Mouse (Mus musculus): Measurements from ENCODE around the gene Cltb. TPM values are rescaled to one million over a fixed set of nuclear protein-coding genes. Genes with fewer than 3 reads are reported as not detected.
"Not testable (repeated sequence)": the region's sequence is repeated elsewhere in the genome, so short reads cannot be mapped to it uniquely, and the experiment has no call there.

The Cltb gene
- 100 to 1,000 TPM; 130 to 160 TPM for total RNA-seq (2021)
- long read RNA-seq, experiment 1, transcript Cltb-202 (5 exons, 2,186 nt), result major isoform, 100 of 195 reads
- long read RNA-seq, experiment 1, partial matches to known transcripts, result 2 of 195 reads
- long read RNA-seq, experiment 1, other reads (novel, unspliced or antisense), result 92 of 195 reads
- long read RNA-seq, experiment 2, transcript Cltb-202 (5 exons, 2,186 nt), result major isoform, 137 of 257 reads
- long read RNA-seq, experiment 2, partial matches to known transcripts, result 2 of 257 reads
- long read RNA-seq, experiment 2, other reads (novel, unspliced or antisense), result 117 of 257 reads

GRCm38 (mm10) chr13:54610972-54611754 is at the start of gene Cltb:
Gene Cltb (minus strand): TSS chr13:54611344.
- peak; percentile 96 for DNase-seq
- Histone ChIP-seq H3K4me3 (peak within 1 kb of the TSS; percentile 99), H3K27ac (peak within 1 kb of the TSS; percentile 98)
- intact Hi-C loops (cut with DNase I), result loop anchor here (5.0 kb wide), 1 partner anchor 81 kb away; the partner anchor contains the start of gene Rnf44
- TF ChIP-seq CTCF (IDR thresholded peaks at IDR 0.05), result no peak

GRCm38 (mm10) chr13:54660877-54661276 is 49.7 kb upstream of the Cltb start:
- H3K4me3 ChIP-seq, result no peak overlapping the region
- TF ChIP-seq CTCF (IDR thresholded peaks at IDR 0.05), result no peak
- DNase-seq, result no peak
- H3K27ac ChIP-seq, result no peak overlapping the region
- intact Hi-C loops (cut with DNase I), result no loop called here

GRCm38 (mm10) chr13:54650461-54650860 is 39.3 kb upstream of the Cltb start:
- TF ChIP-seq CTCF (IDR thresholded peaks at IDR 0.05), result no peak
- Histone ChIP-seq H3K4me3 (no peak overlapping the region), H3K27ac (no peak overlapping the region)
- intact Hi-C loops (cut with DNase I), result no loop called here
- no peak for DNase-seq

- intact Hi-C loops (cut with DNase I), result no loop called here
- no peak overlapping the region for H3K27ac ChIP-seq
- DNase-seq, result no peak
- no peak overlapping the region for H3K4me3 ChIP-seq
- no peak for TF ChIP-seq CTCF (IDR thresholded peaks at IDR 0.05)
Measured at GRCm38 (mm10) chr13:54635011-54635410, 23.9 kb upstream of the Cltb start.

GRCm38 (mm10) chr13:54632731-54633277 is 21.7 kb upstream of the Cltb start:
- H3K4me3 ChIP-seq, result no peak overlapping the region
- H3K27ac ChIP-seq, result no peak overlapping the region
- no peak for DNase-seq
- TF ChIP-seq CTCF (IDR thresholded peaks at IDR 0.05), result no peak
- intact Hi-C loops (cut with DNase I), result no loop called here

GRCm38 (mm10) chr13:54629128-54629527 is 18.0 kb upstream of the Cltb start:
- no peak for DNase-seq
- no peak for TF ChIP-seq CTCF (IDR thresholded peaks at IDR 0.05)
- Histone ChIP-seq H3K4me3 (no peak overlapping the region), H3K27ac (peak overlapping the region; percentile 46; the same call in 1 of the 2 replicates)
- intact Hi-C loops (cut with DNase I), result no loop called here

GRCm38 (mm10) chr13:54621960-54622521 is 10.9 kb upstream of the Cltb start:
- intact Hi-C loops (cut with DNase I), result loop anchor here (1.0 to 5.0 kb wide), 4 partner anchors 32 to 155 kb away; partner anchors contain the start of genes Higd2a, Nop16 and Thoc3
- no peak for DNase-seq
- peak overlapping the region; percentile 96 for H3K4me3 ChIP-seq
- TF ChIP-seq CTCF (IDR thresholded peaks at IDR 0.05), result no peak
- H3K27ac ChIP-seq, result peak overlapping the region; percentile 98

- DNase-seq, result peak; percentile 98
- Histone ChIP-seq H3K27ac (peak within 1 kb of the TSS; percentile 98), H3K4me3 (peak within 1 kb of the TSS; percentile 96)
- TF ChIP-seq CTCF (IDR thresholded peaks at IDR 0.05), result no peak; the same call in 1 of the 2 replicates
- intact Hi-C loops (cut with DNase I), result loop anchor here (1.0 to 5.0 kb wide), 4 partner anchors 31 to 154 kb away; partner anchors contain the start of genes Higd2a, Nop16 and Thoc3
Measured at GRCm38 (mm10) chr13:54621155-54621932, 10.2 kb upstream of the Cltb start, which contains the start of gene Faf2. Gene Faf2 (plus strand): TSS chr13:54621784.

GRCm38 (mm10) chr13:54616998-54617397 is 5.9 kb upstream of the Cltb start:
- no peak for TF ChIP-seq CTCF (IDR thresholded peaks at IDR 0.05)
- DNase-seq, result no peak
- no peak overlapping the region for H3K4me3 ChIP-seq
- no peak overlapping the region for H3K27ac ChIP-seq
- intact Hi-C loops (cut with DNase I), result no loop called here

GRCm38 (mm10) chr13:54616307-54616706 is 5.2 kb upstream of the Cltb start:
- intact Hi-C loops (cut with DNase I), result no loop called here
- no peak for DNase-seq
- no peak overlapping the region for H3K27ac ChIP-seq
- TF ChIP-seq CTCF (IDR thresholded peaks at IDR 0.05), result no peak
- H3K4me3 ChIP-seq, result no peak overlapping the region

- intact Hi-C loops (cut with DNase I), result loop anchor here (5.0 kb wide), 1 partner anchor 79 kb away; the partner anchor contains the start of gene Rnf44
- TF ChIP-seq CTCF (IDR thresholded peaks at IDR 0.05), result peak; percentile 32
- not testable (repeated sequence) for H3K27ac ChIP-seq, DNase-seq, H3K4me3 ChIP-seq
Measured at GRCm38 (mm10) chr13:54613141-54613540, 2.0 kb upstream of the Cltb start.

GRCm38 (mm10) chr13:54610613-54610971 is 552 bp downstream of the Cltb start:
- DNase-seq, result peak; percentile 67
- Histone ChIP-seq H3K27ac (peak overlapping the region; percentile 98), H3K4me3 (peak overlapping the region; percentile 99)
- intact Hi-C loops (cut with DNase I), result loop anchor here (5.0 kb wide), 1 partner anchor 82 kb away; the partner anchor contains the start of gene Rnf44
- TF ChIP-seq CTCF (IDR thresholded peaks at IDR 0.05), result no peak
